Mouse (Mus musculus): ENCODE measurements around the gene Csnk1d. TPM values are rescaled to one million over a fixed set of nuclear protein-coding genes. Genes with fewer than 3 reads are reported as not detected.

Csnk1d gene
- polyA plus RNA-seq, 1 experiment from 2014 or later = 173 TPM

DNA sequence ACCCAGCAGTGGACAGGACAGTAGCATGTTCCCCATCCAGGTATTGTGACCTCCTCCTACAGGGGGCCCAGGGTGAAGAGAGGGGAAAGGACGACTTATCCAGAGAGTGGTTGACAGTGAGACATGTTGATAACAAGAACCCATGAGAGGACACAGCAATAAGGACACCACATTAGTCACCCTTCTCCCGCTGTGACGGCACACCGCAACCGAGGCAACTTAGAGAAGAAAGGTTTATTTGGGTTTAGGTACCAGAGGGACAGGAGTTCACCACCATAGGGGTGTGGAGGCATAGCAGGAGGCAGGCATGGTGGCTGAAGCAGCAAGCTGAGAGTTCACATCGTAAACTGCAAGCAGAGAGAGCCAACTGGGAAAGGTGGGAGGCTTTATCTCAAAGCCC is 15.1 kb upstream of the Csnk1d start:
- WGBS = 78% methylated on average over 6 of the region's 6 CpGs
- no peaks in the 10 kb centered on the region for H3K36me3 ChIP-seq (replicated peaks)
- H3K27ac ChIP-seq = no peak overlapping the region
- no peaks in the 10 kb centered on the region for H3K4me1 ChIP-seq
- no peaks in the 10 kb centered on the region for H3K9me3 ChIP-seq
- ATAC-seq (replicated peaks) = no peak
- H3K9ac ChIP-seq = no peak overlapping the region
- no peak overlapping the region for H3K4me2 ChIP-seq
- no peaks in the 10 kb centered on the region for H3K27me3 ChIP-seq (replicated peaks)
- no peak overlapping the region for H3K4me3 ChIP-seq

- no peak for ATAC-seq (replicated peaks)
- H3K27me3 ChIP-seq (replicated peaks) = no peaks in the 10 kb centered on the region
- H3K9ac ChIP-seq = no peak overlapping the region
- H3K9me3 ChIP-seq = no peaks in the 10 kb centered on the region
- H3K36me3 ChIP-seq (replicated peaks) = no peaks in the 10 kb centered on the region
- no peak overlapping the region for H3K4me3 ChIP-seq
- H3K4me2 ChIP-seq = no peak overlapping the region
- 56% methylated on average over 5 of the region's 5 CpGs for WGBS
- no peak overlapping the region for H3K27ac ChIP-seq
- no peaks in the 10 kb centered on the region for H3K4me1 ChIP-seq
Measured at GRCm38 (mm10) chr11:121004281-121004680, 13.2 kb upstream of the Csnk1d start.

- Histone ChIP-seq H3K9ac (no peak overlapping the region), H3K27me3 (replicated peaks) (no peaks in the 10 kb centered on the region), H3K27ac (no peak overlapping the region), H3K4me2 (no peak overlapping the region), H3K36me3 (replicated peaks) (no peaks in the 10 kb centered on the region), H3K9me3 (no peaks in the 10 kb centered on the region), H3K4me3 (no peak overlapping the region), H3K4me1 (no peaks in the 10 kb centered on the region)
- ATAC-seq (replicated peaks) = no peak
- WGBS = 78% methylated on average over 4 of the region's 4 CpGs
Measured at GRCm38 (mm10) chr11:121001966-121002365, 10.8 kb upstream of the Csnk1d start.

- H3K9ac ChIP-seq = no peak overlapping the region
- H3K27ac ChIP-seq = no peak overlapping the region
- H3K27me3 ChIP-seq (replicated peaks) = no peaks in the 10 kb centered on the region
- no peaks in the 10 kb centered on the region for H3K9me3 ChIP-seq
- H3K4me1 ChIP-seq = peaks cover 27% of the 10 kb centered on the region
- no peak overlapping the region for H3K4me2 ChIP-seq
- 90% methylated on average over 6 of the region's 6 CpGs for WGBS
- no peaks in the 10 kb centered on the region for H3K36me3 ChIP-seq (replicated peaks)
- ATAC-seq (replicated peaks) = no peak
- H3K4me3 ChIP-seq = no peak overlapping the region
Measured at GRCm38 (mm10) chr11:120994741-120995140, 3.6 kb upstream of the Csnk1d start.

DNA sequence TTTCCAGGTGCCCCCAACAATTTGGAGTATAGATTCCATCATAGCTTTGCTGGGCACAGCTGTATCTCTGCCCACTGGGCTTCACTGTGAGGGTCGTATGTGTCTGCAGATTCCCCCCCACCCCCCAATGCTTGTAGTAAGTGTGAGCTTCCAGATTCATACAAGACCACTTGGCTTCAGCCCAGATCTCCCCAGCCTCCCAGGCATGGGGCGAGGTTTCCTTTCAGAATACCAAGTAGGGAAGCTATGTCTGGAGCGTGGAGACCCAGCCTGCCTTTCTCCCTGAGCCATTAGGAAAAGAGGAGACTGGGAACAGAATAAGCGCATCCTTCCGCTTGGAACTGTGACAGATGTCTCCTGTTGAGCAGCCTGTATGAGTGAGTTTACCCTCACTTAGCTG is 2.5 kb upstream of the Csnk1d start:
- no peak overlapping the region for H3K4me2 ChIP-seq
- ATAC-seq (replicated peaks) = no peak
- WGBS = 64% methylated on average over 5 of the region's 5 CpGs
- no peak overlapping the region for H3K9ac ChIP-seq
- H3K4me1 ChIP-seq = peaks cover 39% of the 10 kb centered on the region
- H3K27me3 ChIP-seq (replicated peaks) = no peaks in the 10 kb centered on the region
- no peak overlapping the region for H3K27ac ChIP-seq
- H3K9me3 ChIP-seq = no peaks in the 10 kb centered on the region
- no peaks in the 10 kb centered on the region for H3K36me3 ChIP-seq (replicated peaks)
- H3K4me3 ChIP-seq = no peak overlapping the region

DNA sequence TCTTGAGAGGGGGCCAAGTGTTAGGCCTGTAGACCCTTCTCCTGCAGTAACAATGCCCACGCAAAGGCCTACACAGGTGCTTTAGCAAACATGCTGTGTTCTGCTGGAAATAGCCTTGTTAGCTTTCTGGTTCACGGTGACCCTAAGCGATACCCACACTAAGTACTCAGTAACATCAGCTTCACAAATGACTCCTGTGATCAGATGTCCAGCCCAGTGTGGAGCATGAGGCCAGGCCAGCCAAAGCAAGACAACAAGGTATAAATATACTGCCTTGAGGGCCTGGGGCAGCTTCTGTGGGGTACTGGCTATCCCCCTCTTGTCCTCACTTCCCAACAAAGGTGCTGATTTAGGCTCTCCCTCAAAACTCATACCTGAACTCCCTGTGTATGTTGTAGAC is 1.9 kb upstream of the Csnk1d start:
- Histone ChIP-seq H3K9ac (no peak overlapping the region), H3K27ac (no peak overlapping the region), H3K9me3 (no peaks in the 10 kb centered on the region), H3K4me1 (peaks cover 44% of the 10 kb centered on the region), H3K4me2 (no peak overlapping the region), H3K36me3 (replicated peaks) (no peaks in the 10 kb centered on the region), H3K27me3 (replicated peaks) (no peaks in the 10 kb centered on the region), H3K4me3 (no peak overlapping the region)
- ATAC-seq (replicated peaks) = no peak
- WGBS = 100% methylated on average over 3 of the region's 3 CpGs

GRCm38 (mm10) chr11:120991791-120992190 is 661 bp upstream of the Csnk1d start:
- Histone ChIP-seq H3K36me3 (replicated peaks) (no peaks in the 10 kb centered on the region), H3K9ac (peak overlapping the region; percentile 68), H3K4me3 (peak overlapping the region; percentile 85), H3K27me3 (replicated peaks) (no peaks in the 10 kb centered on the region), H3K4me1 (peaks cover 54% of the 10 kb centered on the region), H3K9me3 (no peaks in the 10 kb centered on the region), H3K27ac (peak overlapping the region; percentile 93), H3K4me2 (peak overlapping the region; percentile 71)
- WGBS = 81% methylated on average over 3 of the region's 3 CpGs
- no peak; the same call in 1 of the 2 replicates for ATAC-seq (replicated peaks)

DNA sequence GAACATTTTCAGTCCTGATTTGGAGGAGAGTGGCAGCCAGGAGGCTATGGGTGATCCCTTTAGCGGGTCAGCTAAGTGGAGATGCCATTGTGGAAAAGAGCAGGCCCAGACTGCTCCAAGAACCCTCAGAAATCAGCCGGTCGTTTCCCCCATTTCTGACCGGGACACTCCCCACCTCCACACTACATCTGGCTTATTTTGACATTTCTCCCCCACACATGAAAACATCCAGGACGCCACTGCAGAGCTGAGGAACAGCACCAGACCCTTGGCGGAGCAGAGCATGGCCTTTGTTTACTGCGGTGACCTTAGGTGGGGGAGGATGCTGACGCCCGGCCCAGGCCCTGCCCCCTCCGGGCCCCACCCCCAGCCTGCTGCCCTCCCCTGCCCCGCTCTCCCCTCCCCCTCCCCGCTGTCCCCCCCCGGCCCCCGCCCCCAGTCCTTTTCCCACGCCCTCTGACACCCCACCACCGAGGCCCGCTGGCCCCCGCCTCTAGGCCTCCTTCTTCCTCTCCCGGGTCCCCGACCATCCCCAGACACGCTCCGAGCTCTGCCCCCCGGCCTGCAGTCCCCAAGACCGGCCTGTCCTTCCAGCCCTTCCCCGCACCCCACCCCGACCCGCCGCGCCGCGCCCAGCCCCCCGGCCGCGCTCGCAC is 876 bp downstream of the Csnk1d start:
- WGBS = 2% methylated on average over 24 of the region's 35 CpGs
- Histone ChIP-seq H3K27me3 (replicated peaks) (no peaks in the 10 kb centered on the region), H3K4me2 (peak overlapping the region; percentile 82), H3K4me1 (peaks cover 54% of the 10 kb centered on the region), H3K9me3 (no peaks in the 10 kb centered on the region), H3K27ac (peak overlapping the region; percentile 93), H3K9ac (peak overlapping the region; percentile 99), H3K4me3 (peak overlapping the region; percentile 85), H3K36me3 (replicated peaks) (no peaks in the 10 kb centered on the region)
- ATAC-seq (replicated peaks) = peak; percentile 53

DNA sequence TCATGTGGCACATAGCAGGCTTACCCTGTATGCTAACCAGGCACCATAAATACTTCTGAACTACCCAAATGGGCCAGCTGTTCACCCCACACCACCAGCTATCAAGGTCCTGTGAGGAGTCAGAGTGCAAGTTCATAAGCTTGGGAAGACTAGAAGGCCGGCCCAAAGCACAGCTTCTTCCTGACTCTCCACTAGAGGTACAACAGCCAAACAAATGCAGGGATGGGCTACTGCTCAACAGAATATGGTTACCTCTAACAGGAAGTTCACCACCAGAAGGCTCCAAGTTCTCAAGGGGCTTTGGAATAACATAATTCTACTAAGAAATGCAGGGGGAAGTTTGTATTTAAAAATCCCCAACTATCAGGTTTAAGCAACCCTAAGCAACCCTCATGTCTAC is 1.6 kb downstream of the Csnk1d start:
- 24% methylated on average over 1 of the region's 1 CpGs for WGBS
- Histone ChIP-seq H3K4me1 (peaks cover 54% of the 10 kb centered on the region), H3K27me3 (replicated peaks) (no peaks in the 10 kb centered on the region), H3K9me3 (no peaks in the 10 kb centered on the region), H3K36me3 (replicated peaks) (no peaks in the 10 kb centered on the region), H3K27ac (peak overlapping the region; percentile 93), H3K4me2 (peak overlapping the region; percentile 82), H3K4me3 (peak overlapping the region; percentile 85), H3K9ac (peak overlapping the region; percentile 99)
- ATAC-seq (replicated peaks) = no peak

DNA sequence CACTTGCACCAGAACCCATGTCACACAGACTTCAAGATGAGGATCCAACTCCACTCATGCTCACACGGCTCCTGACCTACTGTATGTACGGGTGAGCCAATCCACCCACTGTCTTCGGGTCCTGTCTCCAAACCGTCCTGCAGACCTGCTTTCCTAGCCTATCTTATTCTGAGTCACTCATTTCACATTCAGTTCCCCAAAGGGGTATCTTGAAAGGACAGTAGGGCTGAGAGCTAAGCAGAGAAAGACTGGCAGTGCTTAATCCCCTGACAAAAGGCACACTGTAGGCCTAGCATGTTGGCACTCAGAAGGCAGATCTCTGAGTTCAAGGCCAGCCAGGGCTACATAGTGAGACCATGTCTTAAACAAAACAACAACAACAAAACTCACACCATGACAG is 2.7 kb downstream of the Csnk1d start:
- ATAC-seq (replicated peaks) = no peak
- WGBS = 68% methylated on average over 4 of the region's 4 CpGs
- Histone ChIP-seq H3K4me2 (peak overlapping the region; percentile 82), H3K9ac (0 out of 2 replicates have a peak overlapping the region, but pooled peaks have one; percentile 6), H3K27me3 (replicated peaks) (no peaks in the 10 kb centered on the region), H3K9me3 (no peaks in the 10 kb centered on the region), H3K4me3 (0 out of 2 replicates have a peak overlapping the region, but pooled peaks have one; percentile 85), H3K27ac (no peak overlapping the region), H3K36me3 (replicated peaks) (no peaks in the 10 kb centered on the region; the same call in 1 of the 2 replicates), H3K4me1 (peaks cover 50% of the 10 kb centered on the region)

- 84% methylated on average over 3 of the region's 3 CpGs for WGBS
- Histone ChIP-seq H3K9me3 (no peaks in the 10 kb centered on the region), H3K27ac (no peak overlapping the region), H3K27me3 (replicated peaks) (no peaks in the 10 kb centered on the region), H3K4me2 (no peak overlapping the region), H3K36me3 (replicated peaks) (peaks cover 7% of the 10 kb centered on the region; the same call in 1 of the 2 replicates), H3K4me1 (peaks cover 42% of the 10 kb centered on the region), H3K4me3 (no peak overlapping the region), H3K9ac (no peak overlapping the region)
- ATAC-seq (replicated peaks) = no peak
Measured at GRCm38 (mm10) chr11:120987608-120988007, 3.5 kb downstream of the Csnk1d start.

DNA sequence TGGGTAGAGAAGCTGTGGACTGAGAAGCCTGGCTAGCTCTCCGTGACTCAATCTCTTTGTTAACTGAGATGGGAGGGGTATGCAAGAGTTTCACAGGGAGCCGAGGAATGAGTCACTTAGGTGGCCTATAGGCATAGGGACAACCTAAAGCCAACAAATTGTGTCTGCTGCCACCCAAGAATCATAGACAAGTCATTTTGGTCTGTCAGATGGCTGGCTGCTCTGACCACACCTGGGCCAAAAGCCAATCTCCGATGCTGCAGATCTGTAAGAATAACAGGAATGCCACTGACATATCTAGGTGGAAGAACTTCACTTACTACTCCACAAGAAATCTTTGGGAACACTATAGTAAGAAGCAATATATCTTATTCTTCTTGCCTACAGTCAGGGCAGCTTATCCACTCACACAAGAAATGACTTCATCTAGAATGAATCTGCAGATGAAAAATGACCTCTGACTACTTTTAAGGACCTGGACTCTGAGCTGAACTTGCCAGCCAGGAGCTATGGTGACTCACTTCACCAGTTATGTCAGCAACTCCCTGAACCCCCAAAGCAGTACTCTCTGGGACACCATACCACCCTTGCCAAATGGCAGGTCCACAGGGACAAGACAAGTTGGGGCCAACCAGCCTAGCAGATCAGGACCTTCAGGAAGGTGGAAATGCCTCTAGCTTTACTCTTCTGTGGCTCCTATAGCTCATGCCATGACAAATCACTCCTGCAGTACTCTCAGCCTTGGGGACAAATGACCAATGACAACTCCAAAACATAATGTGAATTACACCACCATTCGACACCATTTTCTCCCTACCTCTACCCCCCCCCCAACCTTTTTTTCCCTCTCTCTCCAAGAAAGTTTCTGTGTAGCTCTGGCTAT is 6.4 kb downstream of the Csnk1d start:
- 76% methylated on average over 4 of the region's 4 CpGs for WGBS
- no peak overlapping the region for H3K27ac ChIP-seq
- peaks cover 32% of the 10 kb centered on the region; the same call in 1 of the 2 replicates for H3K36me3 ChIP-seq (replicated peaks)
- H3K4me1 ChIP-seq = peaks cover 26% of the 10 kb centered on the region
- no peak overlapping the region for H3K9ac ChIP-seq
- H3K4me2 ChIP-seq = no peak overlapping the region
- H3K27me3 ChIP-seq (replicated peaks) = no peaks in the 10 kb centered on the region
- H3K4me3 ChIP-seq = no peak overlapping the region
- H3K9me3 ChIP-seq = no peaks in the 10 kb centered on the region
- no peak for ATAC-seq (replicated peaks)

Measured in midbrain, embryonic 15.5 days (tissue).